Mouse (Mus musculus): ENCODE results near the gene Gm45062. TPM values are rescaled to one million over a fixed set of nuclear protein-coding genes. Genes with fewer than 3 reads are reported as not detected.

Gm45062 gene
- polyA plus RNA-seq, 1 experiment from 2014 or later, result 0.85 TPM

DNA sequence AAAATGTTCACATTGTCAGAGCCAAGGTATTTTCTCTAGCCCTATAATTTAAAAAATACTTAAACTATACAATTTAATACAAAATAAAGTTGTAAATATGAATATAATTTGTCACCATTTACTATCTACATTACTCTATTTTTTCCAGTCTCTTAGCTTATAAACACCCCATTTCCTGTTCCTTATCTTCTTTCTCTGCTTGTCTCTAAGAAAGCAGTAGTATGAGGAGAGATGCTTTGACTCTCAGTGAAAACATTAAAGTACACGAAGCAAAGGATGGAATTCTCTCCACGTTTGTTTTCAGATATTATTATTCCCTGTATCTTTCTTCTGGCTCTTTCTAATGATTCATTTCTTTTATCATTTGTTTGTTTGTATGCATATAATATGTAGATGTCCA lies 99.0 kb downstream of the Gm45062 start:
- H3K9me3 ChIP-seq (ENCODE audit: low read length), result no peaks in the 10 kb centered on the region
- H3K4me3 ChIP-seq (ENCODE audit: low read depth, low read length), result no peak overlapping the region
- no peak for TF ChIP-seq CTCF (IDR thresholded peaks at IDR 0.05; ENCODE audit: low read depth)
- TF ChIP-seq EP300 (IDR thresholded peaks at IDR 0.05; ENCODE audit: low read depth), result no peak
- H3K4me1 ChIP-seq (ENCODE audit: insufficient read depth), result no peaks in the 10 kb centered on the region
- no peak for ATAC-seq
- 44% methylated on average over 2 of the region's 2 CpGs for WGBS (ENCODE audit: insufficient replicate concordance)
- no peak overlapping the region for H3K27ac ChIP-seq (ENCODE audit: low read depth)
- H3K27me3 ChIP-seq (ENCODE audit: insufficient read depth, low read length), result no peaks in the 10 kb centered on the region
- no peaks in the 10 kb centered on the region for H3K36me3 ChIP-seq (replicated peaks; ENCODE audit: insufficient read depth, low read length)
- no peak for DNase-seq
- H3K9ac ChIP-seq (replicated peaks), result no peak overlapping the region
- H3K4me2 ChIP-seq (ENCODE audit: low read depth, low read length), result no peak overlapping the region

DNA sequence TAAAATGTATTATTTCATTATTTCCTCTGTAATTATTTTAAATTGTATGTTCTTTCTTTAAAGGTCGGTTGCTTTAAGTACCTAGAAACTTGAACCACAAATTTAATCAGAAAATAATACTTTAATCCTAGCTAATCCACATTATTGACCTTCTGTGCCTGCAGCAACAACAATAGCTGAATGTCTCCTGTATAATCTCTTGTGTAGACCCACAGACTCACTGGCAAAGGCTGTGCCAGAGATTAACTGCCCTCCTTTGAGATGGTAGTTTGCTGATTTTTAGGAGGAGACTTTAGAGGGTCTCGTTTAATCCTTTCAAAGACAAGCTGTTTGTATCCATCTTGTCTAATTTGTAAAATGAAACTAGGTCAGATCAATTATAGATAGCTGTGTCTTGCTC lies 99.5 kb downstream of the Gm45062 start:
- H3K4me1 ChIP-seq (ENCODE audit: insufficient read depth), result no peaks in the 10 kb centered on the region
- no peaks in the 10 kb centered on the region for H3K36me3 ChIP-seq (replicated peaks; ENCODE audit: insufficient read depth, low read length)
- DNase-seq, result no peak
- H3K9ac ChIP-seq (replicated peaks), result no peak overlapping the region
- H3K4me3 ChIP-seq (ENCODE audit: low read depth, low read length), result no peak overlapping the region
- no peak overlapping the region for H3K4me2 ChIP-seq (ENCODE audit: low read depth, low read length)
- TF ChIP-seq EP300 (IDR thresholded peaks at IDR 0.05; ENCODE audit: low read depth), result no peak
- H3K27me3 ChIP-seq (ENCODE audit: insufficient read depth, low read length), result no peaks in the 10 kb centered on the region
- H3K9me3 ChIP-seq (ENCODE audit: low read length), result no peaks in the 10 kb centered on the region
- ATAC-seq, result no peak
- 77% methylated on average over 2 of the region's 2 CpGs for WGBS (ENCODE audit: insufficient replicate concordance)
- no peak overlapping the region for H3K27ac ChIP-seq (ENCODE audit: low read depth)

DNA sequence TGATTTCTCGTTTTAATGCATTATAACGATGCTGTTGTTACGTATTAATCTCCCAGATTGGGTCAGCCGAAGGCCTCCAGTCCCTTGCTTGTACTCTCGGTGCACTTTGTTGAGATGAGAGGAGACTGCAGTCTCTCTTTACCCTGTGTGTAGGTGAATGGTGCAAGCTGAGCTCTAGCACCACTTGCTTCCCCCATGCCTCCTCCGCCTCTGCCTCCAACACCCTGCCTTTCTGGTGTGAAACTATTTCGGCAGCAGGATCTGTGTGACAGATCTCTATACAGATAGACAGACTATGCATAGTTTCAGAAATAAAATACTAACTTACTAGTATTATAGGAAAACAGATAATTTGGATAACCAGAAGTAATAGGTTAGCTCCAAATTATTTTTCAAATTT lies 101.6 kb downstream of the Gm45062 start:
- WGBS (ENCODE audit: insufficient replicate concordance), result 83% methylated on average over 7 of the region's 7 CpGs
- no peak for ATAC-seq
- no peak overlapping the region for H3K4me2 ChIP-seq (ENCODE audit: low read depth, low read length)

DNA sequence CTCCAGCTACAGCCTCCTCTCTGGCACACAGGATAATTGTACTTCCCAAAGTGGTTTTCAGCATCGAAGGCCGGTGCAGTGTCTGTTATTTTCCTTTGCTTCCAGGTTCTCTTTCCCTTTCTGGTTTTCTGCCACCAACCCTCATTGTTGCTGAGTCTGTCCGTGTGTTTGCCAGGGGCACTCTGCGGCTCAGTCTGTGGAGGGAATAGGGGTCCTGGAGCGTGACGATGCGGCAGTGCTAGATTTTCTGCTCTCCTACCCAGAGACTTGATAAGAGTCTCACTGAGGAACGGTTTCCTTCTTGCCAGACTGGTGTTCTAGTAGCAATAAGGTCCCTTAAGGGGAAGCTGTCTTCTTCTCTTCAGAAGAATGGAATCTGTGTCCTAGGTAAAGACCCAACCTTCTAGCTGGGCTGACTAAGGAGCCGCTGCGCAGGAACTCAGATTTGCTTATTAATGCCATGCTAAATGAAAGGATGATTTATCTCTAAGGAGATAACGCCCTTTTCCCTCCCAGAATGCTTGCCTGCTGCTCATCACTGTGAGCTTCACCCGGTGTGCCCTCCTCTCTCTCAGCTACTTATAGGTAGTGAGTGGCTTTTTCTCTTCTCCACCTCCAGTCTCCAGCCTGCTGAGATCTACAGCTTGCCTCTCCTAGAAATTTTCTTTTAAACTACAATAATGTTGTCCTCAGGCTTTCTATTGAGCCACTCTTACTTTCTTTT lies 104.9 kb downstream of the Gm45062 start:
- no peaks in the 10 kb centered on the region for H3K36me3 ChIP-seq (replicated peaks; ENCODE audit: insufficient read depth, low read length)
- no peaks in the 10 kb centered on the region for H3K4me1 ChIP-seq (ENCODE audit: insufficient read depth)
- no peaks in the 10 kb centered on the region for H3K27me3 ChIP-seq (ENCODE audit: insufficient read depth, low read length)
- ATAC-seq (no peak), DNase-seq (no peak)
- no peak overlapping the region for H3K4me2 ChIP-seq (ENCODE audit: low read depth, low read length)
- WGBS (ENCODE audit: insufficient replicate concordance), result 81% methylated on average over 12 of the region's 12 CpGs
- no peak overlapping the region for H3K27ac ChIP-seq (ENCODE audit: low read depth)
- H3K9me3 ChIP-seq (ENCODE audit: low read length), result no peaks in the 10 kb centered on the region
- H3K9ac ChIP-seq (replicated peaks), result no peak overlapping the region
- H3K4me3 ChIP-seq (ENCODE audit: low read depth, low read length), result no peak overlapping the region
- TF ChIP-seq EP300 (IDR thresholded peaks at IDR 0.05; ENCODE audit: low read depth) (no peak), CTCF (IDR thresholded peaks at IDR 0.05; ENCODE audit: low read depth) (no peak)

More for the DNA sequence above, 101.6 kb downstream of the Gm45062 start:
- no peaks in the 10 kb centered on the region for H3K4me1 ChIP-seq (ENCODE audit: insufficient read depth)
- no peaks in the 10 kb centered on the region for H3K27me3 ChIP-seq (ENCODE audit: insufficient read depth, low read length)
- no peak overlapping the region for H3K27ac ChIP-seq (ENCODE audit: low read depth)
- H3K9me3 ChIP-seq (ENCODE audit: low read length), result no peaks in the 10 kb centered on the region
- no peaks in the 10 kb centered on the region for H3K36me3 ChIP-seq (replicated peaks; ENCODE audit: insufficient read depth, low read length)
- no peak for DNase-seq
- H3K4me3 ChIP-seq (ENCODE audit: low read depth, low read length), result no peak overlapping the region
- TF ChIP-seq EP300 (IDR thresholded peaks at IDR 0.05; ENCODE audit: low read depth) (no peak), CTCF (IDR thresholded peaks at IDR 0.05; ENCODE audit: low read depth) (no peak)
- H3K9ac ChIP-seq (replicated peaks), result no peak overlapping the region

DNA sequence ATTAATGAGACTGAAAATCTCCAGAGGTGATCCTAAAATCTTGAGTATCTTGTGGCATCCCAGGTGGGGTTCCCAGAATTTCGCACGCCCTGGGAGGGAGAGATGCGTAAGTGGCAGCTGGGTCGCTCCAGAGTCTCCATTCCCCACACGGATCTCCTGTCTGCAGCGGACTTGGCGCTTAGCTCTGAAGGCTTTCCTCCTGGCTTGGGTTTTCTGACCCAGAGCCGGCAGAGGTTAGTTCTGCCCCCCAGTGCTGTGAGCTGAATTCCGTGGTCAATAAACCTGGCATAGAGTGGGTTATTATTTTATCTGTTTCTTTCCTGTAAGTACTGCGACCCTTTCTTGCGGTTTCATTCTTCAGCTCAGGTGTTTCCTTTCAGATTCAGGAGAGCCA lies 105.5 kb downstream of the Gm45062 start:
- TF ChIP-seq EP300 (IDR thresholded peaks at IDR 0.05; ENCODE audit: low read depth), result no peak
- no peak for TF ChIP-seq CTCF (IDR thresholded peaks at IDR 0.05; ENCODE audit: low read depth)
- Histone ChIP-seq H3K4me3 (ENCODE audit: low read depth, low read length) (no peak overlapping the region), H3K27me3 (ENCODE audit: insufficient read depth, low read length) (no peaks in the 10 kb centered on the region), H3K27ac (ENCODE audit: low read depth) (no peak overlapping the region), H3K9ac (replicated peaks) (no peak overlapping the region), H3K4me1 (ENCODE audit: insufficient read depth) (no peaks in the 10 kb centered on the region), H3K9me3 (ENCODE audit: low read length) (no peaks in the 10 kb centered on the region), H3K36me3 (replicated peaks; ENCODE audit: insufficient read depth, low read length) (no peaks in the 10 kb centered on the region), H3K4me2 (ENCODE audit: low read depth, low read length) (no peak overlapping the region)
- WGBS (ENCODE audit: insufficient replicate concordance), result 90% methylated on average over 11 of the region's 11 CpGs
- ATAC-seq (no peak), DNase-seq (no peak)

DNA sequence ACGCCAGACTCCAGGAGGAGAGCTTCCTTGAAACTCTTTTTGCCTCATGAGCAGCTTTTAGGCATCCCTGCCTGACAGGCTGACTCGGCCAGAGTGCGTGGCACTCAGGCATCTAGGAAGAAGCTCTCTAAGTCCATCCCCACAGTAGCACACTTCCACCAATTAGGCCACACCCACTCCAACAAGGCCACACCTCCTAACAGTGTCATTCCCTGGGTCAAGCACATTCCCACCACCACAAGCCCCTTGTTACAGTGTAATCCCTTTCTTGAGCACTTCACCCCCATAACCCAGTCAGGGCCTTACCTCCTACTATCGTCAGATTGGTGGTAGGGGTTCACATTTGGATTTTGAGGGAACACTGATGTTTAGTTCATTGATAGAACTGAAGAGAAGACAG lies 108.4 kb downstream of the Gm45062 start:
- no peaks in the 10 kb centered on the region for H3K27me3 ChIP-seq (ENCODE audit: insufficient read depth, low read length)
- H3K27ac ChIP-seq (ENCODE audit: low read depth), result no peak overlapping the region
- no peak for TF ChIP-seq EP300 (IDR thresholded peaks at IDR 0.05; ENCODE audit: low read depth)
- TF ChIP-seq CTCF (IDR thresholded peaks at IDR 0.05; ENCODE audit: low read depth), result no peak
- ATAC-seq (no peak), DNase-seq (no peak)
- no peaks in the 10 kb centered on the region for H3K9me3 ChIP-seq (ENCODE audit: low read length)
- H3K4me3 ChIP-seq (ENCODE audit: low read depth, low read length), result no peak overlapping the region
- no peak overlapping the region for H3K4me2 ChIP-seq (ENCODE audit: low read depth, low read length)
- no peaks in the 10 kb centered on the region for H3K36me3 ChIP-seq (replicated peaks; ENCODE audit: insufficient read depth, low read length)
- no peak overlapping the region for H3K9ac ChIP-seq (replicated peaks)
- WGBS (ENCODE audit: insufficient replicate concordance), result 88% methylated on average over 4 of the region's 4 CpGs
- H3K4me1 ChIP-seq (ENCODE audit: insufficient read depth), result no peaks in the 10 kb centered on the region
